Mouse (Mus musculus) brain, embryonic 14.5 days (tissue): ENCODE data around the gene Pkd2l1. TPM values are rescaled to one million over a fixed set of nuclear protein-coding genes. Genes with fewer than 3 reads are reported as not detected.

Experiments used
- DNase-seq: peaks from one replicate; pipeline ENCODE4 v3.0.0-alpha.2; 2011; ENCODE audit warnings: low read depth
- CTCF ChIP-seq: fragments of 200-500 bp; IDR thresholded peaks from 2 replicates; pipeline ENCODE4 v1.5.1; 2012; ENCODE audit warnings: inconsistent platforms, mild to moderate bottlenecking, moderate library complexity, borderline replicate concordance; ENCODE audit not compliant: insufficient read depth, insufficient read length; ENCODE audit errors: extremely low read depth
- POLR2A ChIP-seq: fragments of 200-500 bp; IDR thresholded peaks from 2 replicates; pipeline ENCODE4 v1.6.1; 2012; ENCODE audit warnings: mild to moderate bottlenecking, inconsistent platforms, borderline replicate concordance; ENCODE audit not compliant: poor library complexity, insufficient read depth, insufficient read length, severe bottlenecking; ENCODE audit errors: extremely low read depth
- polyA plus RNA-seq: library from polyadenylated mRNA; depleted of rRNA; stranded (reverse); fragments of >200 nt; gene quantifications from 2 replicates; pipeline ENCODE4 v1.2.3, GENCODE M21; 2012; rRNA removed

The Pkd2l1 gene
- polyA plus RNA-seq, 1 experiment, result 0.19 TPM

GRCm38 (mm10) chr19:44117793-44118192 lies 74.4 kb downstream of the Pkd2l1 start:
- no peak for DNase-seq
- TF ChIP-seq POLR2A, result no peak
- TF ChIP-seq CTCF, result no peak

- TF ChIP-seq POLR2A, result no peak
- peak; percentile 48; the same call in 1 of the 2 replicates for TF ChIP-seq CTCF
- peak; percentile 36 for DNase-seq
Measured at GRCm38 (mm10) chr19:44111706-44112105, 80.5 kb downstream of the Pkd2l1 start.

GRCm38 (mm10) chr19:44110356-44110755 lies 81.9 kb downstream of the Pkd2l1 start:
- no peak for DNase-seq
- no peak for TF ChIP-seq POLR2A
- TF ChIP-seq CTCF, result no peak

- peak; percentile 15 for DNase-seq
- TF ChIP-seq POLR2A (no peak), CTCF (no peak)
Measured at GRCm38 (mm10) chr19:44108996-44109395, 83.2 kb downstream of the Pkd2l1 start.

GRCm38 (mm10) chr19:44107661-44108521 lies 84.4 kb downstream of the Pkd2l1 start:
- no peak for DNase-seq
- TF ChIP-seq CTCF (no peak), POLR2A (no peak)

GRCm38 (mm10) chr19:44106831-44107660 lies 85.2 kb downstream of the Pkd2l1 start, which contains the start of gene Chuk:
Chuk (minus strand) TSS chr19:44107480.
- TF ChIP-seq POLR2A (peak; percentile 97), CTCF (no peak)
- DNase-seq, result peak; percentile 98

GRCm38 (mm10) chr19:44104393-44104792 lies 87.8 kb downstream of the Pkd2l1 start:
- DNase-seq, result no peak
- no peak for TF ChIP-seq CTCF
- TF ChIP-seq POLR2A, result no peak

GRCm38 (mm10) chr19:44103001-44103400 lies 89.2 kb downstream of the Pkd2l1 start:
- no peak for DNase-seq
- TF ChIP-seq CTCF, result no peak
- no peak for TF ChIP-seq POLR2A

GRCm38 (mm10) chr19:44100840-44101239 lies 91.4 kb downstream of the Pkd2l1 start:
- TF ChIP-seq CTCF, result no peak
- no peak for TF ChIP-seq POLR2A

More at GRCm38 (mm10) chr19:44100840-44101239, 91.4 kb downstream of the Pkd2l1 start:
- DNase-seq, result no peak

Other genes with a start within 250 kb of the Pkd2l1 start
- gene Cpn1, start 205.9 kb downstream of the Pkd2l1 start, polyA plus RNA-seq, result 0.15 and 0.23 TPM in 2 replicates
- gene Cyp2c23, start 163.2 kb downstream of the Pkd2l1 start, polyA plus RNA-seq, result 0.04 and 0.05 TPM in 2 replicates
- gene Erlin1, start 122.7 kb downstream of the Pkd2l1 start, polyA plus RNA-seq, result 18.3 and 19.6 TPM in 2 replicates
- 107 and 111 TPM in 2 replicates for gene Chuk, start 85.0 kb downstream of the Pkd2l1 start, polyA plus RNA-seq
- gene Cwf19l1, start 56.6 kb downstream of the Pkd2l1 start, polyA plus RNA-seq, result 30.7 and 31.7 TPM in 2 replicates
- gene Bloc1s2, start 46.0 kb downstream of the Pkd2l1 start, polyA plus RNA-seq, result 91.2 and 104 TPM in 2 replicates
- gene Scd3, start 10.8 kb upstream of the Pkd2l1 start, polyA plus RNA-seq, result 3.1 and 3.5 TPM in 2 replicates
- gene Scd2, start 101.2 kb upstream of the Pkd2l1 start, polyA plus RNA-seq, result 346 and 452 TPM in 2 replicates
- 0.19 and 0.30 TPM in 2 replicates for gene Scd4, start 140.7 kb upstream of the Pkd2l1 start, polyA plus RNA-seq
- 9.6 and 16.6 TPM in 2 replicates for gene Scd1, start 215.4 kb upstream of the Pkd2l1 start, polyA plus RNA-seq